Mouse (Mus musculus): ENCODE measurements around the gene Rnf182. TPM values are rescaled to one million over a fixed set of nuclear protein-coding genes. Genes with fewer than 3 reads are reported as not detected.
A peak's percentile ranks its signal among the peaks of the same experiment; 100 is the strongest.

The Rnf182 gene
- polyA plus RNA-seq, 1 experiment from 2014 or later: 17.7 TPM

DNA sequence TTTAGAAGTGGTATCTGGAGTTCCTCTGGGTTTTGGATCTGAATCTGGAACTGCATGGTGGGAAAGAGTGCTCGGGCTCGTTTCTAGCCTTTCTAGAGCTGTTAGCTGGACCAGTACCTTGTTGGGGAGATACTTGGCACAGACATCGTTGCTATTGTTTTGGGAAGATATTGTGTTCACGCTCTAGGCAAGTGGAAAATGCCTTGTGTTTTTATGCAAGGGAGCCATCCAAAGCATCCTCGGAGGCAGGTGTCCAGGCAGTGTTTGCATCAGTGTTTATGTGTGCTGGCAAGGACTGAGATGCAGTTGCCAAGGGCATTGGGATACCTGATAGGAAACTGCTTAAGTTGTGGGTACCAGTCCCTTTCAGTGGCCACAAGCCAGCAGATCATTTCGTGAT is 1.0 kb downstream of the Rnf182 start:
- Histone ChIP-seq H3K9me3 (replicated peaks) (no peaks in the 10 kb centered on the region), H3K4me1 (peaks cover 19% of the 10 kb centered on the region), H3K27me3 (no peaks in the 10 kb centered on the region), H3K27ac (no peak overlapping the region), H3K4me2 (replicated peaks) (peak overlapping the region; percentile 83), H3K4me3 (peak overlapping the region; percentile 82), H3K9ac (peak overlapping the region; percentile 85), H3K36me3 (no peaks in the 10 kb centered on the region)
- 26% methylated on average over 6 of the region's 6 CpGs for WGBS
- ATAC-seq (ENCODE audit: low FRiP score): no peak

DNA sequence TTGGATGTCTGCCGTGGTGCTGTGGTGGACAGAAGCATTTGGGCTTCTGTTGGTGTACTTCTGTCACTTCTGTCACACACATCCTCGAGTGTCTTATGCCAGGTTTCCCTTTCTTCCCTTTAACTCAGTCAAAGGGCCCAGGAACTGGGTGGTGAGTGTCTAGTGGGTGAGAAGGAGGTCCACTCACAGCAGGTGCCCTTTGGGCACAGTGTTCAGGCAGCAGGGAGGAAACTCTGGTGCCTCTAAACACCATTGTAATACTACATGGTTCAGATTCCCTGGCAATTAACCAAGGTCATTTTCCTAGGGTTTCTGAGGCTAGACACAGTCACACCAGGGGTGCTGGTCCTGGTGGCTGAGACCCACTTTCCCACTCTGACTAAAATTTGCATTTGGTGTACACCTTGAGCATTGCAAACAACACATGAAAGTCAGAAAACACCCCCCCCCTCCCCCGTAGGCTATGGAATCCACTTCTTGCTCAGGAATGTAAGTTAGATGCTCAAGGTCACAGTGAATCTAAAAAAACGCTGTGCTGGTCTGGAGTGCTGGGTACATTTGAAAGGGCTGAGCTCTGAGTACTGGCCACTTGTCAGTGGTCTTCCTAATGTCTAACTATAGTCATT is 4.2 kb downstream of the Rnf182 start:
- Histone ChIP-seq H3K4me1 (peaks cover 19% of the 10 kb centered on the region), H3K27me3 (no peaks in the 10 kb centered on the region), H3K4me3 (no peak overlapping the region), H3K27ac (no peak overlapping the region), H3K9me3 (replicated peaks) (no peaks in the 10 kb centered on the region), H3K4me2 (replicated peaks) (no peak overlapping the region), H3K9ac (no peak overlapping the region), H3K36me3 (no peaks in the 10 kb centered on the region)
- no peak for ATAC-seq (ENCODE audit: low FRiP score)
- WGBS: 72% methylated on average over 4 of the region's 4 CpGs

GRCm38 (mm10) chr13:43627922-43628321 is 12.4 kb downstream of the Rnf182 start:
- 84% methylated on average over 5 of the region's 5 CpGs for WGBS
- Histone ChIP-seq H3K4me2 (replicated peaks) (no peak overlapping the region), H3K9ac (no peak overlapping the region), H3K9me3 (replicated peaks) (no peaks in the 10 kb centered on the region), H3K4me1 (no peaks in the 10 kb centered on the region), H3K27me3 (no peaks in the 10 kb centered on the region), H3K4me3 (no peak overlapping the region), H3K36me3 (no peaks in the 10 kb centered on the region), H3K27ac (no peak overlapping the region)
- no peak for ATAC-seq (ENCODE audit: low FRiP score)

- ATAC-seq (ENCODE audit: low FRiP score): no peak
- WGBS: 86% methylated on average over 7 of the region's 7 CpGs
- Histone ChIP-seq H3K4me3 (no peak overlapping the region), H3K36me3 (no peaks in the 10 kb centered on the region), H3K9me3 (replicated peaks) (no peaks in the 10 kb centered on the region), H3K4me1 (no peaks in the 10 kb centered on the region), H3K27me3 (no peaks in the 10 kb centered on the region), H3K9ac (no peak overlapping the region), H3K4me2 (replicated peaks) (no peak overlapping the region), H3K27ac (no peak overlapping the region)
These were observed 14.3 kb downstream of the Rnf182 start for GRCm38 (mm10) chr13:43629785-43630184.

DNA sequence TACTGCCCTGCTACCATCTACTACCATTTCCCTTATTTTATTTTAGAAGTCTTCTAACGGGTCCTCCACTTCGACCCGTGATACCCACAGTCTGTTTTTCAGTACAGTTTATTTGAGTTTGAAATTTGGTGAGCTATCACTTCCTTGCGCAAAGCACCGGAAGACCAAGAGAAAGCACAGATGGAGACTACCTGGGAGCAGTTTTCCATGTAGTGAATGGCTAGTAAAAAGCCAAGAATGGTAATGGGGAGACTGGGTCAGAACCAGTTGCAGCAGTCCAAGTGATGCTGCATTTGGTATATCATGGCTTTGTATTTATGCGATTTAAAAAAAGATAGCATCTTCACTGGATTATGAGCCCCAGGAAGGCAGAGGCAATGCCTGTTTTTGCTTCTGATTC is 15.8 kb downstream of the Rnf182 start:
- ATAC-seq (ENCODE audit: low FRiP score): no peak
- Histone ChIP-seq H3K27me3 (no peaks in the 10 kb centered on the region), H3K9ac (no peak overlapping the region), H3K27ac (no peak overlapping the region), H3K4me3 (no peak overlapping the region), H3K4me2 (replicated peaks) (no peak overlapping the region), H3K4me1 (no peaks in the 10 kb centered on the region), H3K9me3 (replicated peaks) (no peaks in the 10 kb centered on the region), H3K36me3 (no peaks in the 10 kb centered on the region)
- WGBS: 94% methylated on average over 6 of the region's 6 CpGs

DNA sequence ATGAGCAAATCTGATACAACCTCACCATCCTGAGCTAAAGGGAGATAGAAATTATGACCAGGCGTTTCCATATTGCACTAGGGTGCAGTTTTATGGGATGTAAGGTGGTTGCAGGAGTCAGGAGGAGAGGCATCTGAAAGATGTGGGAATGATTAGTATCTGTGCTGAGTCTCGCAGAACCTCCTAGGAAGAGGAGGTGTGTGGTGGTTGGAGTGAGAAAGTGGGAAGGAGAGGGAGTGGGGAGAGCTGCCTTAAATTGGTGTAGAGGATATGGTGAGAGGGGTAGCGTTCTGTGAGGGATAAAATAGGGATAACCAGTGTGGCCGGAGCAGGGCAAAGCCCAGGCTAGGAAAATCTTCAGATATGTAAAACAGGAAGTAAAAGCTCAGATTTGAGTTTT is 17.5 kb downstream of the Rnf182 start:
- H3K27ac ChIP-seq: no peak overlapping the region
- WGBS: 85% methylated on average over 4 of the region's 4 CpGs
- H3K4me1 ChIP-seq: no peaks in the 10 kb centered on the region
- H3K36me3 ChIP-seq: no peaks in the 10 kb centered on the region
- no peak overlapping the region for H3K9ac ChIP-seq
- no peaks in the 10 kb centered on the region for H3K9me3 ChIP-seq (replicated peaks)
- H3K27me3 ChIP-seq: no peaks in the 10 kb centered on the region
- H3K4me3 ChIP-seq: no peak overlapping the region
- H3K4me2 ChIP-seq (replicated peaks): no peak overlapping the region
- no peak for ATAC-seq (ENCODE audit: low FRiP score)

GRCm38 (mm10) chr13:43637720-43638119 is 22.2 kb downstream of the Rnf182 start:
- Histone ChIP-seq H3K4me1 (no peaks in the 10 kb centered on the region), H3K9ac (no peak overlapping the region), H3K4me3 (no peak overlapping the region), H3K9me3 (replicated peaks) (no peaks in the 10 kb centered on the region), H3K36me3 (no peaks in the 10 kb centered on the region), H3K27me3 (no peaks in the 10 kb centered on the region), H3K4me2 (replicated peaks) (no peak overlapping the region), H3K27ac (no peak overlapping the region)
- ATAC-seq (ENCODE audit: low FRiP score): no peak
- 86% methylated on average over 7 of the region's 7 CpGs for WGBS

GRCm38 (mm10) chr13:43644991-43645390 is 29.5 kb downstream of the Rnf182 start:
- Histone ChIP-seq H3K4me2 (replicated peaks) (no peak overlapping the region), H3K4me1 (peaks cover 21% of the 10 kb centered on the region), H3K27me3 (no peaks in the 10 kb centered on the region), H3K27ac (no peak overlapping the region), H3K36me3 (no peaks in the 10 kb centered on the region), H3K9ac (no peak overlapping the region), H3K9me3 (replicated peaks) (no peaks in the 10 kb centered on the region), H3K4me3 (no peak overlapping the region)
- 22% methylated on average over 1 of the region's 1 CpGs for WGBS
- ATAC-seq (ENCODE audit: low FRiP score): no peak

DNA sequence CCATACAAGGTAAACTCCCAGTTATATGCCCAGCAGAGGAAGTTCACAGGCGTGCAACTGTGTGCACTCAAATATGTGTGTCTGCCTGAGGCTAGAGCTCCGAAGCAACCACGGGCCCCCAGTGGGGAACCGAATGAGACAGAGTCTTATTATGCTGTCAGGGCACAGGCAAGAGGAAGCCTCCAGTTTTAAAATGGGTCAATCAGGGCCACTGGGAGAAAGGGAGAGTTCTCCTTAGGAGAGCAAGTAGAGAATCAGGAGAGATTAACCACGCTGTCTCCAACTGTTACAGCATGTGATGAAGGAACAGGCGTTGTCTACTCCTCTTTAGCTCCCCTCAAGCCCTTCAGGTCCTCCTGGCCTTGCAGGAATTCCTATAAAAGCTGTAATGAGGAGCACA is 33.0 kb downstream of the Rnf182 start:
- Histone ChIP-seq H3K36me3 (no peaks in the 10 kb centered on the region), H3K4me3 (no peak overlapping the region), H3K9ac (no peak overlapping the region), H3K9me3 (replicated peaks) (no peaks in the 10 kb centered on the region), H3K4me2 (replicated peaks) (no peak overlapping the region), H3K4me1 (peaks cover 30% of the 10 kb centered on the region), H3K27me3 (no peaks in the 10 kb centered on the region), H3K27ac (peak overlapping the region; percentile 40)
- no peak for ATAC-seq (ENCODE audit: low FRiP score)
- WGBS: 47% methylated on average over 6 of the region's 6 CpGs

DNA sequence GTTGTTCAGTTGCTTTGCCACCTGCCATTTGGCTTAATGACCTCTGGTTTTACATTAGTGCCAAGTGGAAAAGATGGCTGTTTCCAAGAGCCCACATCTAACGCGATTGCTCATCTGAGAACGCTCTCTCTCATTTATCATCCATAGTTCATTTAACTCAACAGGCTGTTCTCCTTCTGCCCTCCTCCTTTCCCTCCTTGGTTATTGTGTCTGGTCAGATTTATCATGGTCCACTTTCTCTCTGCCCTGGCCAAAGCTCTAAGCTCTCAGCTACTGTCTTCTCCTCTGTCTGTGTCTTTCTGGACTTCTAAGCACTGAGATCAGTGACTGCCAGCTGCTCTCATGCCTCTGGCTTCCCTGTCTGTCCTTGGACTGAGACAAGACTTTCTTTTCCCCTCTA is 35.8 kb downstream of the Rnf182 start:
- Histone ChIP-seq H3K4me2 (replicated peaks) (no peak overlapping the region), H3K4me1 (peaks cover 30% of the 10 kb centered on the region), H3K4me3 (no peak overlapping the region), H3K9ac (no peak overlapping the region), H3K27ac (peak overlapping the region; percentile 52; the same call in 1 of the 2 replicates), H3K9me3 (replicated peaks) (no peaks in the 10 kb centered on the region), H3K36me3 (no peaks in the 10 kb centered on the region), H3K27me3 (no peaks in the 10 kb centered on the region)
- ATAC-seq (ENCODE audit: low FRiP score): no peak
- 57% methylated on average over 3 of the region's 3 CpGs for WGBS

DNA sequence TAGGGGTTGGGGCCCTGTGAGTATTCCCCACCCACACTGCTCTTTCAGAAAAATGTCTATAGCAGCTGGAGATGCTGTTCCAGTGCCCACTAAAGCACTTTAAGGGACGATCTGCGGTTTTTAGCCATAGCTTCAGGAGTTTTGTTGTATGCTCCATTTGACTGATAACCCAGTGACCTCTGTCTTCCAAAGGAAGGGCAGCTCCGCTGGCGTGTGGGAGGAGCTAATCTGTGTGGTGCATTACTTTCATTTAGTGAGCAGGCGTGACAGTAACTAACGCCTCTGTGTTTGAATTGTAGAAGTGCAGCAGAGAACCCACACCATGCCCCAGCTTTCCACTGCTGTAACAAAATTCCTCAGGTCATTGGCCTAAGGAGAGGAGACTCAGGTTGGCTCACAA is 38.6 kb downstream of the Rnf182 start:
- H3K4me1 ChIP-seq: peaks cover 11% of the 10 kb centered on the region
- no peak overlapping the region for H3K27ac ChIP-seq
- H3K36me3 ChIP-seq: no peaks in the 10 kb centered on the region
- H3K9me3 ChIP-seq (replicated peaks): no peaks in the 10 kb centered on the region
- no peak overlapping the region for H3K9ac ChIP-seq
- no peak for ATAC-seq (ENCODE audit: low FRiP score)
- H3K4me2 ChIP-seq (replicated peaks): no peak overlapping the region
- no peak overlapping the region for H3K4me3 ChIP-seq
- 50% methylated on average over 6 of the region's 6 CpGs for WGBS
- no peaks in the 10 kb centered on the region for H3K27me3 ChIP-seq

DNA sequence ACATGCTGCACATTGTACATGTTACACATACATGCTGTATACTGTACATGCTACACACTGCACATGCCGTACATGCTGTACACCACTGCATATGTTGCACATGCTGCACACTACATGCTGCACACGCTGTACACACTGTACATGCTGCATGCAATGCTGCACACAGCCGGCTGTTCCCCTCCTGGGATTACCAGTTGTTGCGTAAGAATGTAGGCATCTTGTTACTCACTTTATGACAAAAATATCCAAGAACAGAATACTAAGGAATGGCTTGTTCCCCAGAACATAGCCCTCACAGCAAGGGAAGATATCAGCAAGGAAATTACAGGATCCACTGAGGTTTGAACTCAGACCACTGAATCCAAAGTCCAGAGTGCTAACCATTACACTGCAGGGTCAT is 47.7 kb downstream of the Rnf182 start:
- Histone ChIP-seq H3K36me3 (peaks cover 13% of the 10 kb centered on the region; the same call in 1 of the 2 replicates), H3K27me3 (no peaks in the 10 kb centered on the region), H3K4me1 (no peaks in the 10 kb centered on the region), H3K9ac (no peak overlapping the region), H3K4me3 (no peak overlapping the region), H3K9me3 (replicated peaks) (0 out of 2 replicates have a peak, but pooled peaks cover 3% of the 10 kb centered on the region), H3K27ac (no peak overlapping the region), H3K4me2 (replicated peaks) (no peak overlapping the region)
- ATAC-seq (ENCODE audit: low FRiP score): no peak
- WGBS: 91% methylated on average over 4 of the region's 4 CpGs

DNA sequence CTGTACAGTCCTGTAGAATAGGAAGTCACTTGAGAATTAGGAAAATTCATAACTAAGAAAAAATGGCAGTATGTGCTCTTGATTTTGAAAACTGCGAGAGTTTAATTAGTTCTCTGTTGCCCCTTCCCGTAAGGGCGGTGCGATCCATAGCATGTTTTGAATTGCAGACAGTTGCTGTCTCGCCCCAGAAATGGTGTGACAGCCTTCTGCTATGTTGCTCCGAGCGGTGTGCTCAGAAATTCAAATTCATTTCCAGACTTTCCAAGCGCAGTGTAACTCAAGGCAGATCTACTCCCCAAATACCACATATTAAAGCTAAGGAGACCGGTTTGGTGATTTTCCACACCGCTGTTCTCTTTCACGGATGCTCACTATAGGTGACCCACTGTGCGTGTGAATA is 50.6 kb downstream of the Rnf182 start:
- Histone ChIP-seq H3K27ac (no peak overlapping the region), H3K4me1 (no peaks in the 10 kb centered on the region), H3K9ac (no peak overlapping the region), H3K4me2 (replicated peaks) (no peak overlapping the region), H3K36me3 (peaks cover 10% of the 10 kb centered on the region; the same call in 1 of the 2 replicates), H3K27me3 (no peaks in the 10 kb centered on the region), H3K4me3 (no peak overlapping the region), H3K9me3 (replicated peaks) (0 out of 2 replicates have a peak, but pooled peaks cover 3% of the 10 kb centered on the region)
- WGBS: 82% methylated on average over 12 of the region's 12 CpGs
- no peak for ATAC-seq (ENCODE audit: low FRiP score)
